11 mouse cellular contexts compared by ENCODE assay signal in the genomic region with DNA sequence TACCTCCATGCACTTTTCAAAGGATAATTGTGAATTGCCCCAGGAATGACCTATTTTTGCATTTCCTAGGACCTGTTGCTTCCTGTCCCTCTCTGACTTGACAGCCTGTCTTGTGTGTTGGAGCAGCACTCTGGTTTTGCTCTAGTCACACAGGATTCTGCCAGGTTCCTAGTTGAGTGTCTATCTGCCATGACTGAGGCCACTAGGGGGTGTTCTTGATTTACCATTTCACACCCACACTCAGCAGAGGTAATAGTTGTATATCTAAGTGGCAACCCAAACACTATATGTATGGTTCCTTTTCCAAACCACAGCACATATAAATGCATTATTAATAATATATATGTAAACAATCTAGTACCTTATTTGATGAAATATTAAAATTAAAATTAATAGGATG. TPM values are rescaled to one million over a fixed set of nuclear protein-coding genes. Genes with fewer than 3 reads are reported as not detected.
DNase-seq lines count a peak whose midpoint lies in the region; ATAC-seq lines count a peak whose summit lies in the region.
"Had no signal": no experiment of that assay in that cellular context is flagged by ENCODE, and none has a peak within 500 bp of the region (broad histone marks: within the 10 kb centered on the region; RNA-seq: fewer than 3 reads in every experiment).

No protein-coding gene starts in this region.

- no peak overlapping the region for H3K9ac ChIP-seq in hindbrain, embryonic 11.5 days (ENCODE audit: low read depth, low read length)
- H3K9ac ChIP-seq in hindbrain, embryonic 13.5 days, result no peak overlapping the region
- H3K9ac ChIP-seq in midbrain, embryonic 14.5 days (replicated peaks; ENCODE audit: low read length), result no peak overlapping the region
- no peak overlapping the region for H3K9ac ChIP-seq in midbrain, embryonic 13.5 days (replicated peaks)
- H3K9ac ChIP-seq: heart, embryonic 13.5 days; limb, embryonic 13.5 days; midbrain, embryonic 12.5 days had no signal

- H3K36me3 ChIP-seq in hindbrain, embryonic 11.5 days (ENCODE audit: control insufficient read depth, insufficient read depth, low read length), result no peaks in the 10 kb centered on the region
- no peaks in the 10 kb centered on the region for H3K36me3 ChIP-seq in hindbrain, embryonic 13.5 days
- no peaks in the 10 kb centered on the region for H3K36me3 ChIP-seq in midbrain, embryonic 14.5 days (ENCODE audit: control insufficient read depth, insufficient read depth, low read length)
- H3K36me3 ChIP-seq in midbrain, embryonic 13.5 days, result no peaks in the 10 kb centered on the region
- H3K36me3 ChIP-seq: heart, embryonic 13.5 days; limb, embryonic 13.5 days; midbrain, embryonic 12.5 days had no signal

- H3K27ac ChIP-seq in hindbrain, embryonic 11.5 days (ENCODE audit: low read depth, low read length), result no peak overlapping the region
- H3K27ac ChIP-seq in hindbrain, embryonic 13.5 days, result no peak overlapping the region
- no peak overlapping the region for H3K27ac ChIP-seq in midbrain, embryonic 14.5 days (replicated peaks; ENCODE audit: low read depth, low read length)
- H3K27ac ChIP-seq in midbrain, embryonic 13.5 days, result no peak overlapping the region
- H3K27ac ChIP-seq: heart, embryonic 13.5 days; limb, embryonic 13.5 days; midbrain, embryonic 12.5 days had no signal

- H3K4me3 ChIP-seq in hindbrain, embryonic 11.5 days (ENCODE audit: low read depth, low read length), result no peak overlapping the region
- no peak overlapping the region for H3K4me3 ChIP-seq in hindbrain, embryonic 13.5 days
- no peak overlapping the region for H3K4me3 ChIP-seq in midbrain, embryonic 14.5 days (replicated peaks; ENCODE audit: low read depth, low read length)
- no peak overlapping the region for H3K4me3 ChIP-seq in midbrain, embryonic 13.5 days (replicated peaks)
- H3K4me3 ChIP-seq: heart, embryonic 13.5 days; limb, embryonic 13.5 days; midbrain, embryonic 12.5 days had no signal

- H3K27me3 ChIP-seq in hindbrain, embryonic 11.5 days (ENCODE audit: control insufficient read depth, insufficient read depth, low read length), result no peaks in the 10 kb centered on the region
- H3K27me3 ChIP-seq in hindbrain, embryonic 13.5 days, result no peaks in the 10 kb centered on the region
- no peaks in the 10 kb centered on the region for H3K27me3 ChIP-seq in midbrain, embryonic 14.5 days (ENCODE audit: control insufficient read depth, insufficient read depth, low read length)
- H3K27me3 ChIP-seq in midbrain, embryonic 13.5 days, result no peaks in the 10 kb centered on the region
- H3K27me3 ChIP-seq: heart, embryonic 13.5 days; limb, embryonic 13.5 days; midbrain, embryonic 12.5 days had no signal

- peak; percentile 7 for DNase-seq in hindbrain, embryonic 11.5 days (ENCODE audit: low spot score)
- peak; percentile 23 for DNase-seq in midbrain, embryonic 14.5 days
- DNase-seq in ZHBTc4 (ENCODE audit: low read depth, low spot score), result peak; percentile 11
- DNase-seq in thymus, postnatal 14 days, result peak; percentile 30
- DNase-seq in layer of hippocampus, adult 9-11 months, result no peak
- DNase-seq: cerebellum, adult 8-10 months had no signal

- H3K4me2 ChIP-seq in hindbrain, embryonic 11.5 days (replicated peaks; ENCODE audit: low read depth, low read length), result no peak overlapping the region
- H3K4me2 ChIP-seq in hindbrain, embryonic 13.5 days, result no peak overlapping the region
- H3K4me2 ChIP-seq in midbrain, embryonic 14.5 days (ENCODE audit: low read length), result no peak overlapping the region
- H3K4me2 ChIP-seq in midbrain, embryonic 13.5 days (replicated peaks), result no peak overlapping the region
- H3K4me2 ChIP-seq: heart, embryonic 13.5 days; limb, embryonic 13.5 days; midbrain, embryonic 12.5 days had no signal

- H3K4me1 ChIP-seq in hindbrain, embryonic 11.5 days (replicated peaks; ENCODE audit: control insufficient read depth, insufficient read depth, low read length), result no peaks in the 10 kb centered on the region
- H3K4me1 ChIP-seq in hindbrain, embryonic 13.5 days (replicated peaks), result no peaks in the 10 kb centered on the region
- no peaks in the 10 kb centered on the region for H3K4me1 ChIP-seq in midbrain, embryonic 14.5 days (ENCODE audit: control insufficient read depth, insufficient read depth, low read length)
- H3K4me1 ChIP-seq in midbrain, embryonic 13.5 days (replicated peaks), result no peaks in the 10 kb centered on the region
- H3K4me1 ChIP-seq: heart, embryonic 13.5 days; limb, embryonic 13.5 days; midbrain, embryonic 12.5 days had no signal

- no peak for ATAC-seq in hindbrain, embryonic 11.5 days (ENCODE audit: low FRiP score)
- ATAC-seq in hindbrain, embryonic 13.5 days (ENCODE audit: low FRiP score), result no peak
- no peak for ATAC-seq in midbrain, embryonic 14.5 days (ENCODE audit: low FRiP score, low TSS enrichment)
- ATAC-seq in midbrain, embryonic 13.5 days, result no peak

- no peaks in the 10 kb centered on the region for H3K9me3 ChIP-seq in hindbrain, embryonic 11.5 days (ENCODE audit: control insufficient read depth, low read length)
- H3K9me3 ChIP-seq in hindbrain, embryonic 13.5 days, result no peaks in the 10 kb centered on the region
- no peaks in the 10 kb centered on the region for H3K9me3 ChIP-seq in midbrain, embryonic 14.5 days (ENCODE audit: control insufficient read depth, low read length)
- H3K9me3 ChIP-seq in midbrain, embryonic 13.5 days, result no peaks in the 10 kb centered on the region
- H3K9me3 ChIP-seq: midbrain, embryonic 12.5 days had no signal

RNA-seq across cellular contexts. Expression of gene Calcb, which starts 26.1 kb away (rescaled TPM):
- polyA plus RNA-seq in hindbrain, embryonic 11.5 days (2014; fragmentation: Nextera tagmentation; extraction: Ambion mirVana), result not detected in 2 replicates
- polyA plus RNA-seq in hindbrain, embryonic 13.5 days (2015; fragmentation: Nextera tagmentation; extraction: Ambion mirVana), result 1.4 and 1.7 TPM in 2 replicates
- polyA plus RNA-seq in midbrain, embryonic 14.5 days (2014; fragmentation: Nextera tagmentation; extraction: Ambion mirVana), result not detected in 2 replicates
- 0.16 TPM in 1 of 2 replicates, not detected in the other for polyA plus RNA-seq in midbrain, embryonic 13.5 days (2015; fragmentation: Nextera tagmentation; extraction: Ambion mirVana)
- polyA plus RNA-seq: heart, embryonic 13.5 days had no signal

RNA-seq across cellular contexts. Expression of gene Insc, which starts 51.2 kb away (rescaled TPM):
- polyA plus RNA-seq in hindbrain, embryonic 11.5 days (2014; fragmentation: Nextera tagmentation; extraction: Ambion mirVana), result 7.5 and 10.9 TPM in 2 replicates
- polyA plus RNA-seq in hindbrain, embryonic 13.5 days (2015; fragmentation: Nextera tagmentation; extraction: Ambion mirVana), result 3.4 and 4.0 TPM in 2 replicates
- polyA plus RNA-seq in midbrain, embryonic 14.5 days (2014; fragmentation: Nextera tagmentation; extraction: Ambion mirVana), result 1.3 and 1.7 TPM in 2 replicates
- polyA plus RNA-seq in midbrain, embryonic 13.5 days (2015; fragmentation: Nextera tagmentation; extraction: Ambion mirVana), result 1.0 and 1.7 TPM in 2 replicates

RNA-seq across cellular contexts. Expression of gene Calca, which starts 56.2 kb away (rescaled TPM):
- 9.7 and 10.8 TPM in 2 replicates for polyA plus RNA-seq in hindbrain, embryonic 11.5 days (2014; fragmentation: Nextera tagmentation; extraction: Ambion mirVana)
- 11.6 and 13.8 TPM in 2 replicates for polyA plus RNA-seq in hindbrain, embryonic 13.5 days (2015; fragmentation: Nextera tagmentation; extraction: Ambion mirVana)
- 5.9 and 7.3 TPM in 2 replicates for polyA plus RNA-seq in midbrain, embryonic 14.5 days (2014; fragmentation: Nextera tagmentation; extraction: Ambion mirVana)
- 7.0 and 7.7 TPM in 2 replicates for polyA plus RNA-seq in midbrain, embryonic 13.5 days (2015; fragmentation: Nextera tagmentation; extraction: Ambion mirVana)
